Mouse (Mus musculus): ENCODE results near the gene Clstn1. TPM values are rescaled to one million over a fixed set of nuclear protein-coding genes. Genes with fewer than 3 reads are reported as not detected.

Gene Clstn1
- polyA plus RNA-seq, 1 experiment = 52.1 TPM

- H3K27me3 ChIP-seq (ENCODE audit: control insufficient read depth, insufficient read depth, insufficient read length) = no peaks in the 10 kb centered on the region
- no peak overlapping the region for H3K4me3 ChIP-seq
- H3K36me3 ChIP-seq (ENCODE audit: control insufficient read depth, insufficient read depth) = no peaks in the 10 kb centered on the region
- H3K4me2 ChIP-seq (ENCODE audit: low read depth) = no peak overlapping the region
- H3ac ChIP-seq (ENCODE audit: control insufficient read depth, insufficient read length) = no peak overlapping the region
- H3K79me2 ChIP-seq (ENCODE audit: control insufficient read depth, insufficient read depth) = no peaks in the 10 kb centered on the region
- TF ChIP-seq POLR2AphosphoS2 (IDR thresholded peaks at IDR 0.05; ENCODE audit: insufficient read length, low read depth) (no peak), USF1 (IDR thresholded peaks at IDR 0.05; ENCODE audit: low read depth) (no peak), MYOG (IDR thresholded peaks at IDR 0.05; ENCODE audit: control insufficient read depth in 1 of 3, insufficient read depth in 1 of 3, insufficient read length in 2 of 3, low read depth in 2 of 3) (no peak), TCF3 (IDR thresholded peaks at IDR 0.05; ENCODE audit: insufficient read length, low read depth) (no peak), MAX (IDR thresholded peaks at IDR 0.05; ENCODE audit: low read depth) (no peak), SRF (IDR thresholded peaks at IDR 0.05; ENCODE audit: control insufficient read depth, insufficient read length, low read depth) (no peak), TCF12 (IDR thresholded peaks at IDR 0.05; ENCODE audit: insufficient read depth, poor library complexity, severe bottlenecking) (no peak), E2F4 (IDR thresholded peaks at IDR 0.05; ENCODE audit: insufficient read depth) (no peak), CEBPB (IDR thresholded peaks at IDR 0.05; ENCODE audit: insufficient read depth, poor library complexity, severe bottlenecking) (no peak), REST (IDR thresholded peaks at IDR 0.05; ENCODE audit: insufficient read depth, insufficient read length) (no peak), MYOD1 (IDR thresholded peaks at IDR 0.05; ENCODE audit: control insufficient read depth in 1 of 3, insufficient read length in 2 of 3, low read depth in 2 of 3) (no peak), POLR2A (IDR thresholded peaks at IDR 0.05; ENCODE audit: insufficient read length, low read depth) (no peak)
These were observed 98.8 kb downstream of the Clstn1 start for GRCm38 (mm10) chr4:149684841-149685623.

GRCm38 (mm10) chr4:149688861-149689260 is 102.6 kb downstream of the Clstn1 start:
- Histone ChIP-seq H3ac (ENCODE audit: control insufficient read depth, insufficient read length) (no peak overlapping the region), H3K4me3 (no peak overlapping the region), H3K27me3 (ENCODE audit: control insufficient read depth, insufficient read depth, insufficient read length) (no peaks in the 10 kb centered on the region), H3K79me2 (ENCODE audit: control insufficient read depth, insufficient read depth) (no peaks in the 10 kb centered on the region), H3K36me3 (ENCODE audit: control insufficient read depth, insufficient read depth) (no peaks in the 10 kb centered on the region), H3K4me2 (ENCODE audit: low read depth) (no peak overlapping the region)
- TF ChIP-seq TCF3 (IDR thresholded peaks at IDR 0.05; ENCODE audit: insufficient read length, low read depth) (no peak), CEBPB (IDR thresholded peaks at IDR 0.05; ENCODE audit: insufficient read depth, poor library complexity, severe bottlenecking) (no peak), E2F4 (IDR thresholded peaks at IDR 0.05; ENCODE audit: insufficient read depth) (no peak), USF1 (IDR thresholded peaks at IDR 0.05; ENCODE audit: low read depth) (no peak), TCF12 (IDR thresholded peaks at IDR 0.05; ENCODE audit: insufficient read depth, poor library complexity, severe bottlenecking) (no peak), SRF (IDR thresholded peaks at IDR 0.05; ENCODE audit: control insufficient read depth, insufficient read length, low read depth) (no peak), MAX (IDR thresholded peaks at IDR 0.05; ENCODE audit: low read depth) (no peak), REST (IDR thresholded peaks at IDR 0.05; ENCODE audit: insufficient read depth, insufficient read length) (no peak), POLR2AphosphoS2 (IDR thresholded peaks at IDR 0.05; ENCODE audit: insufficient read length, low read depth) (no peak), POLR2A (IDR thresholded peaks at IDR 0.05; ENCODE audit: insufficient read length, low read depth) (no peak), MYOD1 (IDR thresholded peaks at IDR 0.05; ENCODE audit: control insufficient read depth in 1 of 3, insufficient read length in 2 of 3, low read depth in 2 of 3) (no peak), MYOG (IDR thresholded peaks at IDR 0.05; ENCODE audit: control insufficient read depth in 1 of 3, insufficient read depth in 1 of 3, insufficient read length in 2 of 3, low read depth in 2 of 3) (no peak)

- H3K36me3 ChIP-seq (ENCODE audit: control insufficient read depth, insufficient read depth) = no peaks in the 10 kb centered on the region
- no peaks in the 10 kb centered on the region for H3K27me3 ChIP-seq (ENCODE audit: control insufficient read depth, insufficient read depth, insufficient read length)
- no peak overlapping the region for H3ac ChIP-seq (ENCODE audit: control insufficient read depth, insufficient read length)
- H3K79me2 ChIP-seq (ENCODE audit: control insufficient read depth, insufficient read depth) = no peaks in the 10 kb centered on the region
- no peak overlapping the region for H3K4me2 ChIP-seq (ENCODE audit: low read depth)
- no peak overlapping the region for H3K4me3 ChIP-seq
- TF ChIP-seq POLR2A (IDR thresholded peaks at IDR 0.05; ENCODE audit: insufficient read length, low read depth) (no peak), MAX (IDR thresholded peaks at IDR 0.05; ENCODE audit: low read depth) (no peak), MYOD1 (IDR thresholded peaks at IDR 0.05; ENCODE audit: control insufficient read depth in 1 of 3, insufficient read length in 2 of 3, low read depth in 2 of 3) (no peak), REST (IDR thresholded peaks at IDR 0.05; ENCODE audit: insufficient read depth, insufficient read length) (no peak), E2F4 (IDR thresholded peaks at IDR 0.05; ENCODE audit: insufficient read depth) (no peak), TCF3 (IDR thresholded peaks at IDR 0.05; ENCODE audit: insufficient read length, low read depth) (no peak), TCF12 (IDR thresholded peaks at IDR 0.05; ENCODE audit: insufficient read depth, poor library complexity, severe bottlenecking) (no peak), MYOG (IDR thresholded peaks at IDR 0.05; ENCODE audit: control insufficient read depth in 1 of 3, insufficient read depth in 1 of 3, insufficient read length in 2 of 3, low read depth in 2 of 3) (no peak), USF1 (IDR thresholded peaks at IDR 0.05; ENCODE audit: low read depth) (no peak), SRF (IDR thresholded peaks at IDR 0.05; ENCODE audit: control insufficient read depth, insufficient read length, low read depth) (no peak), CEBPB (IDR thresholded peaks at IDR 0.05; ENCODE audit: insufficient read depth, poor library complexity, severe bottlenecking) (no peak), POLR2AphosphoS2 (IDR thresholded peaks at IDR 0.05; ENCODE audit: insufficient read length, low read depth) (no peak)
These were observed 103.8 kb downstream of the Clstn1 start for GRCm38 (mm10) chr4:149689822-149690700.

- no peak overlapping the region for H3K4me2 ChIP-seq (ENCODE audit: low read depth)
- H3K27me3 ChIP-seq (ENCODE audit: control insufficient read depth, insufficient read depth, insufficient read length) = no peaks in the 10 kb centered on the region
- H3ac ChIP-seq (ENCODE audit: control insufficient read depth, insufficient read length) = no peak overlapping the region
These were observed 104.6 kb downstream of the Clstn1 start for GRCm38 (mm10) chr4:149690828-149691280.

More at GRCm38 (mm10) chr4:149690828-149691280, 104.6 kb downstream of the Clstn1 start:
- Histone ChIP-seq H3K4me3 (no peak overlapping the region), H3K36me3 (ENCODE audit: control insufficient read depth, insufficient read depth) (no peaks in the 10 kb centered on the region), H3K79me2 (ENCODE audit: control insufficient read depth, insufficient read depth) (no peaks in the 10 kb centered on the region)
- TF ChIP-seq E2F4 (IDR thresholded peaks at IDR 0.05; ENCODE audit: insufficient read depth) (no peak), CEBPB (IDR thresholded peaks at IDR 0.05; ENCODE audit: insufficient read depth, poor library complexity, severe bottlenecking) (no peak), TCF3 (IDR thresholded peaks at IDR 0.05; ENCODE audit: insufficient read length, low read depth) (no peak), USF1 (IDR thresholded peaks at IDR 0.05; ENCODE audit: low read depth) (no peak), POLR2AphosphoS2 (IDR thresholded peaks at IDR 0.05; ENCODE audit: insufficient read length, low read depth) (no peak), MYOD1 (IDR thresholded peaks at IDR 0.05; ENCODE audit: control insufficient read depth in 1 of 3, insufficient read length in 2 of 3, low read depth in 2 of 3) (no peak), MYOG (IDR thresholded peaks at IDR 0.05; ENCODE audit: control insufficient read depth in 1 of 3, insufficient read depth in 1 of 3, insufficient read length in 2 of 3, low read depth in 2 of 3) (no peak), MAX (IDR thresholded peaks at IDR 0.05; ENCODE audit: low read depth) (no peak), POLR2A (IDR thresholded peaks at IDR 0.05; ENCODE audit: insufficient read length, low read depth) (no peak), REST (IDR thresholded peaks at IDR 0.05; ENCODE audit: insufficient read depth, insufficient read length) (no peak), TCF12 (IDR thresholded peaks at IDR 0.05; ENCODE audit: insufficient read depth, poor library complexity, severe bottlenecking) (no peak)

Data from myocyte (in vitro differentiated cells).